Mouse (Mus musculus): ENCODE data around the gene Trem2.

DNA sequence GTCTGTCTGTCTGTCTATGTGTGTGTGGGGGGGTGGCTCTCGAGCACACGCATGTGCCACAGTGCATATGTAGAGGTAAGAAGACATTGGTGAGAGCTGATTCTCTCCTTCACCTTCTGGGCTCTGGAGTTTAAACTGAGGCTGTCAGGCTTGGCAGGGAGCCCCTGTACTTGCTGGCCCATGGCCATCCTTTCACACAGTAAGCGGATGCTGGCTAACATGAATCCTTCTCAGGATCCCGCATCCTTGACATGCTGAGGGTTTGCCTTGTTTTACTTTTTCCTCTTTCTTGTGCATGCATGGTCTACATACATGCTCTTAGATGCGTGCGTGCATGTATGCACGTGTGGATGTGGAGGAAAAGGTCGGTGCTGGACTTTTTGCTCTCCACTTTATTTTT is 16.8 kb downstream of the Trem2 start:
- no peak for TF ChIP-seq CTCF (IDR thresholded peaks at IDR 0.05; ENCODE audit: insufficient read depth, low read length)
- TF ChIP-seq POLR2A (IDR thresholded peaks at IDR 0.05; ENCODE audit: borderline replicate concordance, extremely low read depth, low read depth, low read length): no peak

All from lung, adult 2 months (tissue).